In genomic region chr7:143053008-143053899, GRCm38 (mm10) we compare ENCODE assay signal across 8 mouse cellular contexts. TPM values are rescaled to one million over a fixed set of nuclear protein-coding genes. Genes with fewer than 3 reads are reported as not detected.
DNase-seq lines count a peak whose midpoint lies in the region; ATAC-seq lines count a peak whose summit lies in the region.

No protein-coding gene starts in this region.

- peak; percentile 44 for DNase-seq in CD4-positive helper T cell, adult 2 months (ENCODE audit: low read depth, low spot score)
- peak; percentile 79 for DNase-seq in adrenal gland, postnatal 25 days
- peak; percentile 84 for DNase-seq in kidney, postnatal 14 days
- peak; percentile 63 to 64 for DNase-seq in lung, adult 18-20 months
- DNase-seq in thymus, postnatal 0 days (ENCODE audit: low spot score) = peak; percentile 83

- H3K9ac ChIP-seq in heart, embryonic 15.5 days = peak overlapping the region; percentile 93
- H3K9ac ChIP-seq in neural tube, embryonic 14.5 days (replicated peaks; ENCODE audit: low read depth, low read length) = peak overlapping the region; percentile 78

- under 1% methylated on average over 46 of the region's 46 CpGs for WGBS in heart, embryonic 15.5 days
- under 1% methylated on average over 43 of the region's 46 CpGs for WGBS in neural tube, embryonic 14.5 days

- H3K4me2 ChIP-seq in heart, embryonic 15.5 days = peak overlapping the region; percentile 85
- peak overlapping the region; percentile 86 for H3K4me2 ChIP-seq in neural tube, embryonic 14.5 days (ENCODE audit: low read depth, low read length)

- H3K27ac ChIP-seq in heart, embryonic 15.5 days = peak overlapping the region; percentile 96
- peak overlapping the region; percentile 60 for H3K27ac ChIP-seq in neural tube, embryonic 14.5 days (ENCODE audit: low read depth, low read length)

- peak; percentile 20 for ATAC-seq in erythroblast, adult 5-6 weeks (replicated peaks; ENCODE audit: low FRiP score, poor library complexity, severe bottlenecking)
- peak; percentile 53 for ATAC-seq in heart, embryonic 15.5 days (replicated peaks; ENCODE audit: insufficient number of reproducible peaks, insufficient read depth, low FRiP score, low read depth)
- peak; percentile 76 for ATAC-seq in neural tube, embryonic 14.5 days (ENCODE audit: low read depth)

- no peaks in the 10 kb centered on the region for H3K27me3 ChIP-seq in heart, embryonic 15.5 days
- H3K27me3 ChIP-seq in neural tube, embryonic 14.5 days (ENCODE audit: control insufficient read depth, insufficient read depth, low read length) = no peaks in the 10 kb centered on the region

- H3K36me3 ChIP-seq in heart, embryonic 15.5 days = no peaks in the 10 kb centered on the region
- H3K36me3 ChIP-seq in neural tube, embryonic 14.5 days (ENCODE audit: control insufficient read depth, insufficient read depth, low read length) = no peaks in the 10 kb centered on the region

- H3K4me1 ChIP-seq in heart, embryonic 15.5 days (replicated peaks) = peaks cover 68% of the 10 kb centered on the region
- H3K4me1 ChIP-seq in neural tube, embryonic 14.5 days (ENCODE audit: control insufficient read depth, insufficient read depth, low read length) = peaks cover 29% of the 10 kb centered on the region

- H3K9me3 ChIP-seq in heart, embryonic 15.5 days (replicated peaks) = no peaks in the 10 kb centered on the region
- no peaks in the 10 kb centered on the region for H3K9me3 ChIP-seq in neural tube, embryonic 14.5 days (ENCODE audit: control insufficient read depth, low read length)

- H3K4me3 ChIP-seq in heart, embryonic 15.5 days = peak overlapping the region; percentile 78
- peak overlapping the region; percentile 64 for H3K4me3 ChIP-seq in neural tube, embryonic 14.5 days (ENCODE audit: low read depth, low read length)

RNA-seq across cellular contexts. Expression of gene Cd81, which starts 0.7 kb away (rescaled TPM):
- 757 and 789 TPM in 2 replicates for total RNA-seq in adrenal gland, postnatal 25 days (2021)
- total RNA-seq in erythroblast, adult 5-6 weeks (2015; ENCODE audit: low replicate concordance) = 59.4 and 65.9 TPM in 2 replicates
- total RNA-seq in erythroblast, adult 5-6 weeks (2017; ENCODE audit: low replicate concordance) = 40.8 and 80.4 TPM in 2 replicates
- 780 and 813 TPM in 2 replicates for polyA plus RNA-seq in heart, embryonic 15.5 days (2015; fragmentation: Nextera tagmentation; extraction: Ambion mirVana)
- 456 and 461 TPM in 2 replicates for polyA plus RNA-seq in neural tube, embryonic 14.5 days (2014; fragmentation: Nextera tagmentation; extraction: Ambion mirVana)
- polyA plus RNA-seq in thymus, postnatal 0 days (2015; fragmentation: Nextera tagmentation; extraction: Ambion mirVana) = 228 and 233 TPM in 2 replicates

RNA-seq across cellular contexts. Expression of gene Tssc4, which starts 15.8 kb away (rescaled TPM):
- 32.2 and 32.7 TPM in 2 replicates for total RNA-seq in adrenal gland, postnatal 25 days (2021)
- total RNA-seq in erythroblast, adult 5-6 weeks (2015; ENCODE audit: low replicate concordance) = 1.3 and 11.1 TPM in 2 replicates
- 5.3 and 16.4 TPM in 2 replicates for total RNA-seq in erythroblast, adult 5-6 weeks (2017; ENCODE audit: low replicate concordance)
- polyA plus RNA-seq in heart, embryonic 15.5 days (2015; fragmentation: Nextera tagmentation; extraction: Ambion mirVana) = 45.7 and 66.2 TPM in 2 replicates
- polyA plus RNA-seq in neural tube, embryonic 14.5 days (2014; fragmentation: Nextera tagmentation; extraction: Ambion mirVana) = 51.5 and 71.8 TPM in 2 replicates
- 68.5 and 72.3 TPM in 2 replicates for polyA plus RNA-seq in thymus, postnatal 0 days (2015; fragmentation: Nextera tagmentation; extraction: Ambion mirVana)

RNA-seq across cellular contexts. Expression of gene Trpm5, which starts 41.2 kb away (rescaled TPM):
- total RNA-seq in adrenal gland, postnatal 25 days (2021) = 0.24 TPM in 1 of 2 replicates, not detected in the other
- not detected in 2 replicates for total RNA-seq in erythroblast, adult 5-6 weeks (2015; ENCODE audit: low replicate concordance)
- not detected in 2 replicates for total RNA-seq in erythroblast, adult 5-6 weeks (2017; ENCODE audit: low replicate concordance)
- polyA plus RNA-seq in heart, embryonic 15.5 days (2015; fragmentation: Nextera tagmentation; extraction: Ambion mirVana) = 3.8 and 4.7 TPM in 2 replicates
- polyA plus RNA-seq in neural tube, embryonic 14.5 days (2014; fragmentation: Nextera tagmentation; extraction: Ambion mirVana) = 1.6 and 2.1 TPM in 2 replicates
- 0.98 and 1.5 TPM in 2 replicates for polyA plus RNA-seq in thymus, postnatal 0 days (2015; fragmentation: Nextera tagmentation; extraction: Ambion mirVana)

RNA-seq across cellular contexts. Expression of gene Tspan32, which starts 48.4 kb away (rescaled TPM):
- 0.21 TPM in 1 of 2 replicates, not detected in the other for total RNA-seq in adrenal gland, postnatal 25 days (2021)
- 77.4 and 78.8 TPM in 2 replicates for total RNA-seq in erythroblast, adult 5-6 weeks (2015; ENCODE audit: low replicate concordance)
- 55.2 and 79.5 TPM in 2 replicates for total RNA-seq in erythroblast, adult 5-6 weeks (2017; ENCODE audit: low replicate concordance)
- polyA plus RNA-seq in heart, embryonic 15.5 days (2015; fragmentation: Nextera tagmentation; extraction: Ambion mirVana) = 2.4 and 3.7 TPM in 2 replicates
- 0.62 and 0.85 TPM in 2 replicates for polyA plus RNA-seq in neural tube, embryonic 14.5 days (2014; fragmentation: Nextera tagmentation; extraction: Ambion mirVana)
- polyA plus RNA-seq in thymus, postnatal 0 days (2015; fragmentation: Nextera tagmentation; extraction: Ambion mirVana) = 44.5 and 58.2 TPM in 2 replicates

RNA-seq across cellular contexts. Expression of gene Kcnq1, which starts 52.9 kb away (rescaled TPM):
- total RNA-seq in adrenal gland, postnatal 25 days (2021) = 3.5 and 3.6 TPM in 2 replicates
- total RNA-seq in erythroblast, adult 5-6 weeks (2015; ENCODE audit: low replicate concordance) = not detected in 2 replicates
- total RNA-seq in erythroblast, adult 5-6 weeks (2017; ENCODE audit: low replicate concordance) = not detected in 2 replicates
- polyA plus RNA-seq in heart, embryonic 15.5 days (2015; fragmentation: Nextera tagmentation; extraction: Ambion mirVana) = 25.8 and 27.5 TPM in 2 replicates
- polyA plus RNA-seq in neural tube, embryonic 14.5 days (2014; fragmentation: Nextera tagmentation; extraction: Ambion mirVana) = 1.8 and 2.4 TPM in 2 replicates
- polyA plus RNA-seq in thymus, postnatal 0 days (2015; fragmentation: Nextera tagmentation; extraction: Ambion mirVana) = 0.29 and 1.0 TPM in 2 replicates

Comparison
In these comparisons a context has a peak if more than half of its experiments do, and no peak if none do; other contexts are left out.
1. Peak in every context shown above with its lines: DNase-seq, ATAC-seq, H3K4me3 ChIP-seq and H3K27ac ChIP-seq.
2. ATAC-seq: peak in every context shown above with its lines; median percentile 76 in neural tube, embryonic 14.5 days; 53 in heart, embryonic 15.5 days; 20 in erythroblast, adult 5-6 weeks.